Comparison of ENCODE assay signal across 14 mouse cellular contexts in genomic region chr5:25165102-25165788, GRCm38 (mm10). TPM values are rescaled to one million over a fixed set of nuclear protein-coding genes. Genes with fewer than 3 reads are reported as not detected.
DNase-seq lines count a peak whose midpoint lies in the region; ATAC-seq and TF ChIP-seq lines count a peak whose summit lies in the region.
"Had no signal": no experiment of that assay in that cellular context is flagged by ENCODE, and none has a peak within 500 bp of the region (broad histone marks: within the 10 kb centered on the region; RNA-seq: fewer than 3 reads in every experiment).

No protein-coding gene starts in this region.

- H3K27me3 ChIP-seq in hindbrain, postnatal 0 days (ENCODE audit: insufficient read depth, low read length): no peaks in the 10 kb centered on the region
- H3K27me3 ChIP-seq in hindbrain, embryonic 16.5 days (replicated peaks; ENCODE audit: control insufficient read depth, insufficient read depth, low read length): no peaks in the 10 kb centered on the region
- H3K27me3 ChIP-seq in liver, postnatal 0 days (ENCODE audit: insufficient read depth, low read length): no peaks in the 10 kb centered on the region
- H3K27me3 ChIP-seq in liver, embryonic 12.5 days (replicated peaks): no peaks in the 10 kb centered on the region
- H3K27me3 ChIP-seq: heart, embryonic 15.5 days had no signal

- DNase-seq in hindbrain, postnatal 0 days (ENCODE audit: low spot score): peak; percentile 32
- no peak for DNase-seq in liver, postnatal 0 days
- DNase-seq in Muller cell, postnatal 12 days (ENCODE audit: inconsistent ontology term): peak; percentile 32
- no peak for DNase-seq in yolk sac, embryonic 10.5 days (ENCODE audit: low spot score)
- DNase-seq: kidney, postnatal 10 days had no signal

- TF ChIP-seq POLR2A in cortical plate, adult 2 months (IDR thresholded peaks at IDR 0.05; ENCODE audit: extremely low read depth, insufficient read depth, low read length): no peak

- no peaks in the 10 kb centered on the region for H3K4me1 ChIP-seq in hindbrain, postnatal 0 days (ENCODE audit: insufficient read depth, low read length)
- H3K4me1 ChIP-seq in hindbrain, embryonic 16.5 days (ENCODE audit: control insufficient read depth, insufficient read depth, low read depth, low read length): no peaks in the 10 kb centered on the region
- peaks cover 8% of the 10 kb centered on the region for H3K4me1 ChIP-seq in liver, postnatal 0 days (ENCODE audit: insufficient read depth)
- H3K4me1 ChIP-seq in liver, embryonic 12.5 days: no peaks in the 10 kb centered on the region
- H3K4me1 ChIP-seq in cortical plate, adult 2 months (ENCODE audit: control insufficient read depth, insufficient read depth, low read length): no peaks in the 10 kb centered on the region
- H3K4me1 ChIP-seq: heart, embryonic 15.5 days had no signal

- H3K9me3 ChIP-seq in hindbrain, postnatal 0 days (ENCODE audit: low read length): no peaks in the 10 kb centered on the region
- no peaks in the 10 kb centered on the region for H3K9me3 ChIP-seq in hindbrain, embryonic 16.5 days (ENCODE audit: control insufficient read depth, low read length)
- no peaks in the 10 kb centered on the region for H3K9me3 ChIP-seq in liver, postnatal 0 days (ENCODE audit: low read length)
- no peaks in the 10 kb centered on the region for H3K9me3 ChIP-seq in liver, embryonic 12.5 days (replicated peaks)
- H3K9me3 ChIP-seq: heart, embryonic 15.5 days had no signal

- 84% methylated on average over 4 of the region's 4 CpGs for WGBS in hindbrain, postnatal 0 days
- WGBS in hindbrain, embryonic 16.5 days: 85% methylated on average over 4 of the region's 4 CpGs
- WGBS in liver, postnatal 0 days (ENCODE audit: insufficient replicate concordance): 72% methylated on average over 4 of the region's 4 CpGs
- 59% methylated on average over 4 of the region's 4 CpGs for WGBS in liver, embryonic 12.5 days (ENCODE audit: insufficient replicate concordance)

- no peak overlapping the region for H3K27ac ChIP-seq in hindbrain, postnatal 0 days
- no peak overlapping the region for H3K27ac ChIP-seq in hindbrain, embryonic 16.5 days (ENCODE audit: low read depth, low read length)
- no peak overlapping the region for H3K27ac ChIP-seq in liver, postnatal 0 days (ENCODE audit: low read depth)
- no peak overlapping the region for H3K27ac ChIP-seq in liver, embryonic 12.5 days
- no peak overlapping the region for H3K27ac ChIP-seq in cortical plate, adult 2 months (ENCODE audit: insufficient read depth, low read length)
- H3K27ac ChIP-seq: heart, embryonic 15.5 days; macrophage had no signal

- no peak for ATAC-seq in hindbrain, postnatal 0 days
- no peak for ATAC-seq in hindbrain, embryonic 16.5 days
- ATAC-seq in liver, postnatal 0 days: no peak
- no peak for ATAC-seq in liver, embryonic 12.5 days

- H3K9ac ChIP-seq in hindbrain, postnatal 0 days (replicated peaks; ENCODE audit: low read length): no peak overlapping the region
- no peak overlapping the region for H3K9ac ChIP-seq in hindbrain, embryonic 16.5 days (ENCODE audit: low read depth, low read length)
- H3K9ac ChIP-seq in liver, postnatal 0 days (replicated peaks): no peak overlapping the region
- no peak overlapping the region for H3K9ac ChIP-seq in liver, embryonic 12.5 days
- H3K9ac ChIP-seq: heart, embryonic 15.5 days had no signal

- H3K36me3 ChIP-seq in hindbrain, postnatal 0 days (ENCODE audit: insufficient read depth, low read length): no peaks in the 10 kb centered on the region
- H3K36me3 ChIP-seq in hindbrain, embryonic 16.5 days (ENCODE audit: control insufficient read depth, insufficient read depth, low read length): no peaks in the 10 kb centered on the region
- H3K36me3 ChIP-seq in liver, postnatal 0 days (replicated peaks; ENCODE audit: insufficient read depth, low read length): no peaks in the 10 kb centered on the region
- H3K36me3 ChIP-seq in liver, embryonic 12.5 days: no peaks in the 10 kb centered on the region
- H3K36me3 ChIP-seq: heart, embryonic 15.5 days had no signal

- TF ChIP-seq CTCF in hindbrain, postnatal 0 days (IDR thresholded peaks at IDR 0.05; ENCODE audit: low read depth): peak; percentile 48
- peak; percentile 50 for TF ChIP-seq CTCF in liver, postnatal 0 days (IDR thresholded peaks at IDR 0.05; ENCODE audit: low read depth)
- TF ChIP-seq CTCF in cortical plate, adult 2 months (IDR thresholded peaks at IDR 0.05; ENCODE audit: extremely low read depth, insufficient read depth, low read length): peak; percentile 39; the same call in 1 of the 2 replicates

- H3K4me2 ChIP-seq in hindbrain, postnatal 0 days (ENCODE audit: low read depth, low read length): no peak overlapping the region
- H3K4me2 ChIP-seq in hindbrain, embryonic 16.5 days (ENCODE audit: low read length): no peak overlapping the region
- no peak overlapping the region for H3K4me2 ChIP-seq in liver, postnatal 0 days (ENCODE audit: low read depth, low read length)
- no peak overlapping the region for H3K4me2 ChIP-seq in liver, embryonic 12.5 days
- H3K4me2 ChIP-seq: heart, embryonic 15.5 days had no signal

- H3K4me3 ChIP-seq in hindbrain, postnatal 0 days (ENCODE audit: low read length): no peak overlapping the region
- no peak overlapping the region for H3K4me3 ChIP-seq in hindbrain, embryonic 16.5 days (ENCODE audit: low read length)
- no peak overlapping the region for H3K4me3 ChIP-seq in liver, postnatal 0 days (ENCODE audit: low read depth, low read length)
- no peak overlapping the region for H3K4me3 ChIP-seq in liver, embryonic 12.5 days
- no peak overlapping the region for H3K4me3 ChIP-seq in cortical plate, adult 2 months (ENCODE audit: insufficient read depth, low read length)
- H3K4me3 ChIP-seq: heart, embryonic 15.5 days had no signal

- TF ChIP-seq EP300 in liver, postnatal 0 days (IDR thresholded peaks at IDR 0.05; ENCODE audit: low read depth): no peak

RNA-seq across cellular contexts. Expression of gene Galntl5, which starts 16.0 kb away (rescaled TPM):
- not detected in 2 replicates for total RNA-seq in hindbrain, postnatal 0 days (2014; rRNA removed)
- polyA plus RNA-seq in hindbrain, postnatal 0 days (2015; fragmentation: Nextera tagmentation; extraction: Ambion mirVana): not detected in 2 replicates
- not detected in 2 replicates for polyA plus RNA-seq in hindbrain, embryonic 16.5 days (2015; fragmentation: Nextera tagmentation; extraction: Ambion mirVana)
- polyA plus RNA-seq in liver, postnatal 0 days (2015; fragmentation: Nextera tagmentation; extraction: Ambion mirVana): not detected in 2 replicates
- not detected in 2 replicates for polyA plus RNA-seq in liver, embryonic 12.5 days (2016; fragmentation: Nextera tagmentation; extraction: Ambion mirVana)
- not detected in 2 replicates for polyA plus RNA-seq in cortical plate, adult 2 months (2012; rRNA removed)
- total RNA-seq: adrenal gland, adult 18-20 months; gastrocnemius, adult 8-10 months had no signal
- polyA plus RNA-seq: heart, embryonic 15.5 days; limb, embryonic 11.5 days; macrophage; stomach, embryonic 16.5 days had no signal

RNA-seq across cellular contexts. Expression of gene Galnt11, which starts 56.5 kb away (rescaled TPM):
- 56.7 and 58.9 TPM in 2 replicates for total RNA-seq in hindbrain, postnatal 0 days (2014; rRNA removed)
- 56.8 and 60.8 TPM in 2 replicates for polyA plus RNA-seq in hindbrain, postnatal 0 days (2015; fragmentation: Nextera tagmentation; extraction: Ambion mirVana)
- polyA plus RNA-seq in hindbrain, embryonic 16.5 days (2015; fragmentation: Nextera tagmentation; extraction: Ambion mirVana): 60.2 and 63.3 TPM in 2 replicates
- polyA plus RNA-seq in liver, postnatal 0 days (2015; fragmentation: Nextera tagmentation; extraction: Ambion mirVana): 11.8 and 12.3 TPM in 2 replicates
- 9.4 and 9.7 TPM in 2 replicates for polyA plus RNA-seq in liver, embryonic 12.5 days (2016; fragmentation: Nextera tagmentation; extraction: Ambion mirVana)
- polyA plus RNA-seq in cortical plate, adult 2 months (2012; rRNA removed): 44.5 and 44.6 TPM in 2 replicates

RNA-seq across cellular contexts. Expression of gene E130116L18Rik, which starts 57.7 kb away (rescaled TPM):
- total RNA-seq in hindbrain, postnatal 0 days (2014; rRNA removed): not detected in 2 replicates
- polyA plus RNA-seq in hindbrain, postnatal 0 days (2015; fragmentation: Nextera tagmentation; extraction: Ambion mirVana): 1.3 TPM in 1 of 2 replicates, not detected in the other
- not detected in 2 replicates for polyA plus RNA-seq in hindbrain, embryonic 16.5 days (2015; fragmentation: Nextera tagmentation; extraction: Ambion mirVana)
- not detected in 2 replicates for polyA plus RNA-seq in liver, postnatal 0 days (2015; fragmentation: Nextera tagmentation; extraction: Ambion mirVana)
- 1.8 TPM in 1 of 2 replicates, not detected in the other for polyA plus RNA-seq in liver, embryonic 12.5 days (2016; fragmentation: Nextera tagmentation; extraction: Ambion mirVana)
- not detected in 2 replicates for polyA plus RNA-seq in cortical plate, adult 2 months (2012; rRNA removed)
- total RNA-seq: adrenal gland, adult 18-20 months; gastrocnemius, adult 8-10 months had no signal
- polyA plus RNA-seq: heart, embryonic 15.5 days; limb, embryonic 11.5 days; macrophage; stomach, embryonic 16.5 days had no signal

Comparison
In these comparisons a context has a peak if more than half of its experiments do, and no peak if none do; other contexts are left out.
1. DNase-seq: peak in hindbrain, postnatal 0 days (single experiment) and Muller cell, postnatal 12 days (single experiment); none in liver, postnatal 0 days (single experiment) and yolk sac, embryonic 10.5 days (single experiment).
2. Peak in every context shown above with its lines, with median percentiles within 50 percentile points of each other: CTCF ChIP-seq.